16 mouse cellular contexts compared by ENCODE assay signal in genomic region chr4:24915631-24916030, GRCm38 (mm10).
"Had no signal": no experiment of that assay in that cellular context is flagged by ENCODE, and none has a peak within 500 bp of the region (broad histone marks: within the 10 kb centered on the region; RNA-seq: fewer than 3 reads in every experiment).

No protein-coding gene starts in this region.

- H3K9me3 ChIP-seq: neural tube, embryonic 13.5 days; neural tube, embryonic 15.5 days; stomach, embryonic 15.5 days had no signal

- H3K9ac ChIP-seq: neural tube, embryonic 13.5 days; neural tube, embryonic 15.5 days; stomach, embryonic 15.5 days had no signal

- H3K36me3 ChIP-seq: neural tube, embryonic 13.5 days; neural tube, embryonic 15.5 days; stomach, embryonic 15.5 days had no signal

- H3K27ac ChIP-seq: neural tube, embryonic 13.5 days; neural tube, embryonic 15.5 days; stomach, embryonic 15.5 days; stomach, postnatal 0 days had no signal

- H3K4me1 ChIP-seq: neural tube, embryonic 13.5 days; neural tube, embryonic 15.5 days; stomach, embryonic 15.5 days had no signal

- H3K27me3 ChIP-seq: neural tube, embryonic 13.5 days; neural tube, embryonic 15.5 days; stomach, embryonic 15.5 days had no signal

- H3K4me2 ChIP-seq: neural tube, embryonic 13.5 days; neural tube, embryonic 15.5 days; stomach, embryonic 15.5 days had no signal

- H3K4me3 ChIP-seq: neural tube, embryonic 13.5 days; neural tube, embryonic 15.5 days; stomach, embryonic 15.5 days had no signal

- DNase-seq: retina, postnatal 1 day; right cerebral cortex, adult 18-20 months; right cerebral cortex, postnatal 14 days; right cerebral cortex, postnatal 25 days; right cerebral cortex, postnatal 4 days; spleen, adult 18-20 months; thymus, adult 18-20 months; thymus, adult 2 months; thymus, postnatal 14 days; thymus, postnatal 25 days; thymus, postnatal 36 days; thymus, postnatal 4 days had no signal
